Mouse (Mus musculus) cortical plate, adult 2 months (tissue): Measurements from ENCODE around the gene Olr1. TPM values are rescaled to one million over a fixed set of nuclear protein-coding genes. Genes with fewer than 3 reads are reported as not detected.

Source experiments
- H3K27ac ChIP-seq: fragments of 200-500 bp; 2 replicates; pipeline ENCODE4 v1.5.1; 2012; ENCODE audit warnings: low read length, control low read depth, inconsistent platforms; ENCODE audit not compliant: insufficient read depth
- H3K4me1 ChIP-seq: fragments of 200-500 bp; 2 replicates; pipeline ENCODE4 v1.6.1; 2011; ENCODE audit warnings: low read length; ENCODE audit not compliant: control insufficient read depth, insufficient read depth
- H3K4me3 ChIP-seq: fragments of 200-500 bp; 2 replicates; pipeline ENCODE4 v1.5.1; 2011; ENCODE audit warnings: mild to moderate bottlenecking, low read length, control low read depth; ENCODE audit not compliant: insufficient read depth
- CTCF ChIP-seq: fragments of 200-500 bp; IDR thresholded peaks from 2 replicates; pipeline ENCODE4 v1.5.1; 2011; ENCODE audit warnings: mild to moderate bottlenecking, control low read depth, low read length; ENCODE audit not compliant: insufficient read depth; ENCODE audit errors: extremely low read depth
- POLR2A ChIP-seq: fragments of 200-500 bp; IDR thresholded peaks from 2 replicates; pipeline ENCODE4 v1.6.1; 2011; ENCODE audit warnings: mild to moderate bottlenecking, low read length, control low read depth; ENCODE audit not compliant: insufficient read depth; ENCODE audit errors: extremely low read depth
- polyA plus RNA-seq: library from polyadenylated mRNA; depleted of rRNA; stranded (reverse); fragments of >200 nt; gene quantifications from 2 replicates; pipeline ENCODE4 v1.2.3, GENCODE M21; 2012; rRNA removed

Gene Olr1
- polyA plus RNA-seq, 1 experiment, result not detected

- TF ChIP-seq CTCF (no peak), POLR2A (no peak)
- H3K4me1 ChIP-seq, result no peaks in the 10 kb centered on the region
- H3K27ac ChIP-seq, result no peak overlapping the region
- H3K4me3 ChIP-seq, result no peak overlapping the region
These were observed 26.6 kb downstream of the Olr1 start for GRCm38 (mm10) chr6:129480089-129480958.

DNA sequence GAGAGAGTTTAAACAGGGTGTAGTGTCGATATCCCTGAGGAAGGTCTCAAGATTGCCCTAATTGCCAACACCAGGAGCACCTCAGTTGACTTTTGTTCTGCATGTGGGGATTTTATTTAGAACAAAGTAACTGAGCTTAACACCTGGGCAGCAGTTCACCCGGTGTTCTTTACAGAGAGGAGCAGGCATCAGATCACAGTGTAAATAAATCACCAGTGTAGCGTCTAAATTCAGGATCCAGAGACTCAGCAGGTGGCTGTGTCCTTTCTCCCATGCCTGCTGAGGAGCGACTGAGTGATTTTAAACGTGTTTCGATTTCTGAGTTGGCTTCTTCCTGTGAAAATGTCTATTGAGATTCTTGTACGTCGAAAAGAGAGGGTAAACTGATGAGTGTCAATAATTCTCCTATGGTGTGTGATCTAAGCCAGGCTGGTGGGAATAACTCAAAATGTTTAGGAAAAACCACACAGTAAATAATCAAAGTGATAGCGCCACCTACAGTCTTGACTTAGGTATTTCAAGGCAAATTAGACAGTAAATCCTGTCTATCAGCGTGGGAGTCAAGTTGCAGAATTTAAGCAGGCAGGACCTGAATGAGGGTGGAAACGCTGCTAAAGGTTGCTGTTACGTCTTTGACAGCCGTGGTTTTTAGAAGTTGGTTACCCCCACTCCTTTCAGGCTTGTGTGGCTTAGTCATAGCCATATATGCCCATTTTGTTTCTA, 30.4 kb downstream of the Olr1 start:
- H3K27ac ChIP-seq, result no peak overlapping the region
- TF ChIP-seq CTCF (0 out of 2 replicates have a peak, but pooled peaks have one; percentile 7), POLR2A (no peak)
- no peak overlapping the region for H3K4me3 ChIP-seq

DNA sequence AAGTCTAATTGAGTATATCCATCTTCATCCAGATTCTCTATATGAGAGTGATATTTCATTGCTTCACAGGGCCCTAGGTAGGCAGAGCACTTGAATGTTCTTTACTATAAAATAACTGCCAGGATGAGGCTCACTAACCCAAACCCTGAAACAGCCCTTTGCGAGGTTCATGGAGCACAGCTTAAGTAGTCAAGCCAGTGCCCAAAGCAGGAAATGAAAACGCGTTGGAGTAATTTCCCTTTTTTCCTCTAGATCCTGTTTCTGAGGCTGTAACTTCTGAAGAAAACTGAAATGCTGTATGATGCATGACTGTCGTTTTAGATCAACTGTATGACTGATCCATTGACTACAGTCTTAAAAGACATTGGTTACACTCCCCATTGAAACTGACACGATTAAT, 34.3 kb downstream of the Olr1 start:
- H3K27ac ChIP-seq, result no peak overlapping the region
- TF ChIP-seq POLR2A, result no peak
- no peak for TF ChIP-seq CTCF
- H3K4me3 ChIP-seq, result no peak overlapping the region
- no peaks in the 10 kb centered on the region for H3K4me1 ChIP-seq

More for the DNA sequence above, 30.4 kb downstream of the Olr1 start:
- H3K4me1 ChIP-seq, result no peaks in the 10 kb centered on the region

- no peaks in the 10 kb centered on the region for H3K4me1 ChIP-seq
- no peak overlapping the region for H3K4me3 ChIP-seq
- no peak overlapping the region for H3K27ac ChIP-seq
- TF ChIP-seq CTCF (no peak), POLR2A (no peak)
These were observed 35.6 kb downstream of the Olr1 start for GRCm38 (mm10) chr6:129471386-129471785.

GRCm38 (mm10) chr6:129451411-129452039, 55.4 kb downstream of the Olr1 start, which contains the start of gene Clec1a:
Gene Clec1a, minus strand, starts transcription at chr6:129452000.
- no peak within 1 kb of the TSS for H3K27ac ChIP-seq
- TF ChIP-seq POLR2A, result no peak
- TF ChIP-seq CTCF, result no peak

GRCm38 (mm10) chr6:129449743-129450142, 57.2 kb downstream of the Olr1 start:
- no peak for TF ChIP-seq CTCF
- TF ChIP-seq POLR2A, result no peak
- Histone ChIP-seq H3K27ac (no peak overlapping the region), H3K4me3 (no peak overlapping the region), H3K4me1 (no peaks in the 10 kb centered on the region)

More at GRCm38 (mm10) chr6:129451411-129452039, 55.4 kb downstream of the Olr1 start, which contains the start of gene Clec1a:
- Histone ChIP-seq H3K4me3 (no peak within 1 kb of the TSS), H3K4me1 (no peaks in the 10 kb centered on the region)

- H3K4me1 ChIP-seq, result no peaks in the 10 kb centered on the region
- H3K4me3 ChIP-seq, result no peak overlapping the region
- no peak overlapping the region for H3K27ac ChIP-seq
- TF ChIP-seq POLR2A (no peak), CTCF (no peak)
These were observed 68.9 kb downstream of the Olr1 start for GRCm38 (mm10) chr6:129438033-129438432.

DNA sequence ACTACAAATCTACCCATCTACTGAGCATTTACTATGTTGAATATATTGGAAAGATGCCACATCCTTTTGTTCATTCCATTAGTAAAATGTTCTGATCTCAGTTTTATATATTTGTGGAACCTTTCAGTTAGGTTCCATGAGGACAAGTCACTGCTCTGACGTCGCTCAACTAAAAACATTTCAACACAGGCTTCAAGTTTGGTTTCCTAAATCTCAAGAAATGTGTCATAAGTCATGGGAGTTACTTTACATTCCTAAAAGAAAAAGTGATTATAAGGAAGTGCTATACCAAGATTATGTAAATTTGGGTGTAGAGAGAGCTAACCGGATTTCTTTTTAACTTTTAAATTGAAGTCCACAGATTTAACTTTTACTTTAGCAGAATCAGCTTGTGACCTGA, 70.9 kb downstream of the Olr1 start:
- H3K4me3 ChIP-seq, result no peak overlapping the region
- H3K4me1 ChIP-seq, result no peaks in the 10 kb centered on the region
- TF ChIP-seq POLR2A (no peak), CTCF (no peak)
- no peak overlapping the region for H3K27ac ChIP-seq

Other genes with a start within 250 kb of the Olr1 start
- gene Cd69, start 231.7 kb downstream of the Olr1 start, polyA plus RNA-seq, result not detected in 2 replicates
- gene 4922502D21Rik, start 175.4 kb downstream of the Olr1 start, polyA plus RNA-seq, result not detected in 2 replicates
- 0.23 and 0.63 TPM in 2 replicates for gene Clec12a, start 164.5 kb downstream of the Olr1 start, polyA plus RNA-seq
- gene Clec12b, start 121.3 kb downstream of the Olr1 start, polyA plus RNA-seq, result 0.06 and 0.19 TPM in 2 replicates
- 0.10 TPM in 1 of 2 replicates, not detected in the other for gene Clec1b, start 109.9 kb downstream of the Olr1 start, polyA plus RNA-seq
- gene Clec9a, start 98.3 kb downstream of the Olr1 start, polyA plus RNA-seq, result not detected in 2 replicates
- gene Clec1a, start 55.2 kb downstream of the Olr1 start, polyA plus RNA-seq, result 0.47 and 0.73 TPM in 2 replicates
- not detected in 2 replicates for gene Tmem52b, start 5.4 kb upstream of the Olr1 start, polyA plus RNA-seq
- gene Gabarapl1, start 26.0 kb upstream of the Olr1 start, polyA plus RNA-seq, result 580 and 605 TPM in 2 replicates
- gene Klre1, start 70.7 kb upstream of the Olr1 start, polyA plus RNA-seq, result 0.08 and 0.13 TPM in 2 replicates
- 0.30 TPM in 1 of 2 replicates, not detected in the other for gene Klrd1, start 84.6 kb upstream of the Olr1 start, polyA plus RNA-seq
- gene Klrk1, start 116.7 kb upstream of the Olr1 start, polyA plus RNA-seq, result 0.04 and 0.08 TPM in 2 replicates
- gene Klrc3, start 136.2 kb upstream of the Olr1 start, polyA plus RNA-seq, result not detected in 2 replicates
- 0.04 TPM in 1 of 2 replicates, not detected in the other for gene Klrc2, start 153.5 kb upstream of the Olr1 start, polyA plus RNA-seq
- gene Klrc1, start 171.8 kb upstream of the Olr1 start, polyA plus RNA-seq, result not detected in 2 replicates
- gene Klri1, start 210.0 kb upstream of the Olr1 start, polyA plus RNA-seq, result not detected in 2 replicates
- gene Klri2, start 233.3 kb upstream of the Olr1 start, polyA plus RNA-seq, result 0.02 TPM in 2 replicates